Mouse (Mus musculus) c-Kit-positive CD71-negative TER-119-negative erythroid progenitor cells, embryonic 14.5 days (primary cell): ENCODE measurements around the gene Fam219a.

Source experiments
- DNase-seq: peaks from one replicate; pipeline ENCODE4 v3.0.0-alpha.2; 2013; ENCODE audit warnings: low read depth

Gene Fam219a

GRCm38 (mm10) chr4:41554994-41555663 lies 14.2 kb downstream of the Fam219a start:
- no peak for DNase-seq

- no peak for DNase-seq
Observed at GRCm38 (mm10) chr4:41553116-41553515, 16.2 kb downstream of the Fam219a start.

- DNase-seq, result peak; percentile 62
Observed at GRCm38 (mm10) chr4:41552529-41552928, 16.8 kb downstream of the Fam219a start.

GRCm38 (mm10) chr4:41547086-41547485 lies 22.3 kb downstream of the Fam219a start:
- DNase-seq, result no peak

GRCm38 (mm10) chr4:41545985-41546384 lies 23.4 kb downstream of the Fam219a start:
- DNase-seq, result no peak

GRCm38 (mm10) chr4:41542136-41542535 lies 27.2 kb downstream of the Fam219a start:
- DNase-seq, result no peak

- no peak for DNase-seq
Observed at GRCm38 (mm10) chr4:41534866-41535265, 34.5 kb downstream of the Fam219a start.

- DNase-seq, result peak; percentile 35
Observed at GRCm38 (mm10) chr4:41532420-41532819, 36.9 kb downstream of the Fam219a start.

- no peak for DNase-seq
Observed at GRCm38 (mm10) chr4:41527996-41528395, 41.3 kb downstream of the Fam219a start.

- no peak for DNase-seq
Observed at GRCm38 (mm10) chr4:41527076-41527475, 42.3 kb downstream of the Fam219a start.

- no peak for DNase-seq
Observed at GRCm38 (mm10) chr4:41526553-41526952, 42.8 kb downstream of the Fam219a start.

GRCm38 (mm10) chr4:41524829-41525228 lies 44.5 kb downstream of the Fam219a start:
- no peak for DNase-seq

- no peak for DNase-seq
Observed at GRCm38 (mm10) chr4:41523839-41524238, 45.5 kb downstream of the Fam219a start.

GRCm38 (mm10) chr4:41522788-41523187 lies 46.5 kb downstream of the Fam219a start:
- no peak for DNase-seq

- no peak for DNase-seq
Observed at GRCm38 (mm10) chr4:41522136-41522535, 47.2 kb downstream of the Fam219a start.

- DNase-seq, result no peak
Observed at GRCm38 (mm10) chr4:41520641-41521040, 48.7 kb downstream of the Fam219a start.

- no peak for DNase-seq
Observed at GRCm38 (mm10) chr4:41519195-41519594, 50.1 kb downstream of the Fam219a start.

GRCm38 (mm10) chr4:41518349-41518748 lies 51.0 kb downstream of the Fam219a start:
- no peak for DNase-seq

- no peak for DNase-seq
Observed at GRCm38 (mm10) chr4:41517233-41517632, 52.1 kb downstream of the Fam219a start, which contains the start of gene 1110017D15Rik. TSS of gene 1110017D15Rik (minus strand) at chr4:41517333.

GRCm38 (mm10) chr4:41513714-41514113 lies 55.6 kb downstream of the Fam219a start:
- no peak for DNase-seq

GRCm38 (mm10) chr4:41513309-41513708 lies 56.0 kb downstream of the Fam219a start:
- DNase-seq, result no peak

- DNase-seq, result no peak
Observed at GRCm38 (mm10) chr4:41507998-41508397, 61.3 kb downstream of the Fam219a start.

GRCm38 (mm10) chr4:41507326-41507924 lies 61.9 kb downstream of the Fam219a start:
- DNase-seq, result no peak

- peak; percentile 54 for DNase-seq
Observed at GRCm38 (mm10) chr4:41506906-41507305, 62.4 kb downstream of the Fam219a start.
